Mouse (Mus musculus) inflammation-experienced regulatory T-cells, adult 6 months (primary cell): ENCODE measurements at regions not wholly inside any gene's neighbourhood (a gene's known extent, or its start where the extent isn't known, plus 50 kb on each side); places are given as distances from the start of the nearest gene placed in this dataset.

Experiments used
- ATAC-seq: one replicate; pipeline ENCODE4 v1.8.0; 2017

GRCm38 (mm10) chr5:132621751-132622150 is 78.6 kb upstream of the Auts2 start:
- ATAC-seq, result no peak

GRCm38 (mm10) chr5:132617241-132617640 is 74.1 kb upstream of the Auts2 start:
- no peak for ATAC-seq

GRCm38 (mm10) chr5:132609251-132609650 is 66.1 kb upstream of the Auts2 start:
- no peak for ATAC-seq

GRCm38 (mm10) chr5:132606216-132606615 is 63.1 kb upstream of the Auts2 start:
- ATAC-seq, result no peak

GRCm38 (mm10) chr5:132594796-132595195 is 51.7 kb upstream of the Auts2 start:
- ATAC-seq, result no peak
